Mouse (Mus musculus) embryo, embryonic 11.5 days (tissue): Measurements from ENCODE around the gene Olfr911-ps1.

Experiments
- DNase-seq: peaks from one replicate; pipeline ENCODE4 v3.0.0-alpha.2; 2012; ENCODE audit warnings: low read depth, low spot score

Olfr911-ps1 gene

DNA sequence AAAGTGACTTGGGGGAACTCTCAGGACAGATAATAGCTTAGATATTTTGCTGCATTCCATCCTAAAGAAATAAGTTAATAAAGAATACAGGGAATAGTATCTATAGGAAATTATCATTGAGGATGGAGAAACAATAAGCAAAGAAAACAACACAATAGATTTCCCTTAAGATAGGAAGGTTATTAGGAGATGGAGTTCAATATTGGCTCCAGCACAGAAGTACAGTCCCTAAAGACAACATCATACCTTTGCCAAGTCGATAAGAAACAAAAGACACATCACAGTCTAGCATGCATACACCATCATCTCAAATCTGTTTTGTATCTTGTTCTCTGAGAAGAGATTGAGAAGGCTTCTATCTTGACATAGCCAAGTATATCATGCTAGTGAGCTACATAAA lies at the start of gene Olfr911-ps1:
Gene Olfr911-ps1, plus strand, starts transcription at position 301 of the 400 bp plus-strand sequence.
- no peak for DNase-seq

DNA sequence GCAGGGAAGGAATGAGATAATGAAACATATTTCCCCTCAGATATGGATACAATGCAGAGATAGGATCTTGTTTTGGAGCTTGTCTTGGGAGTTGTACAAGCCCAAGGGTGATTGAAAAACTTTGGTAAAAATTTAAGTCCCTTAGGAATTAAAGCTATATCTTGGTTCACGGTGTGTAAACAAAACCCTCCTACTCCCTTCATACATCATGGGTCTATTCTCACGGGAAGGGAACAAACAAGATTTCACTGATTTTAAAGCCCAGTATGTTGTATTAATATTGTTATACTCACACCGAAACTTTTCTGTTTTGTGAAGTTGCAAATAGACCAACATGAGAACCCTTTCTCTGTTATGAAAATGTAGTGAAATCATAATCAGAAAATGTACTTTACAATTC lies 34.6 kb upstream of the Olfr911-ps1 start, which contains the start of gene Olfr906:
Gene Olfr906, plus strand, starts transcription at position 301 of the 400 bp plus-strand sequence.
- no peak for DNase-seq

GRCm38 (mm10) chr9:38495501-38495900 lies 25.9 kb upstream of the Olfr911-ps1 start, which contains the start of gene Olfr907:
Gene Olfr907, plus strand, starts transcription at chr9:38495801.
- no peak for DNase-seq

- DNase-seq, result no peak
These were observed 9.0 kb upstream of the Olfr911-ps1 start for GRCm38 (mm10) chr9:38512353-38512752.

DNA sequence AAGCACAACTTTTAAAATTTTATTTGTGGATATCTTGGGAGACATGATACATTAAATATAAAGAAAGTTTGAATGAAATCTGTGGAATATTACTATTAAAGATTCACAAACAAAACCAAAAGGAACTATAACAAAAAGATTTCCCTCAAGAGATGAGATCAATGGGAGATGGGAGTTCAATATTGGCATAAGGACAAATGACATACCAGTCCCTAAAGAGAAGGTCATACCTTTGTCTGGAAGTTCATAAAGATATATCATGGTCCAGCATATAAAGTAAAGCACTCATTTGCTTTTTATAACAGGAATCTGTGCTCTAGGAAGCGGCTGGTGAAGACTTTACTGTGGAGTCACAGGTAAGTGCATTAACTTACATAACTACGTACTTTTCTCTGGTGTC lies 16.2 kb downstream of the Olfr911-ps1 start, which contains the start of gene Olfr910:
Gene Olfr910, plus strand, starts transcription at position 301 of the 400 bp plus-strand sequence.
- no peak for DNase-seq
